Mouse (Mus musculus) ES-E14 (cell line): ENCODE data around the gene Bdp1. TPM values are rescaled to one million over a fixed set of nuclear protein-coding genes. Genes with fewer than 3 reads are reported as not detected.
"Not testable (repeated sequence)": the region's sequence is repeated elsewhere in the genome, so short reads cannot be mapped to it uniquely, and the experiment has no call there.

ENCODE experiments used
- DNase-seq: peaks from one replicate; pipeline ENCODE4 v3.0.0-alpha.2; 2013; ENCODE audit warnings: low read depth, low spot score
- H3K27ac ChIP-seq: 2 replicates; pipeline ENCODE4 v1.5.1; 2012; ENCODE audit warnings: low read depth, mild to moderate bottlenecking, low read length, moderate library complexity, mixed read lengths; ENCODE audit not compliant: poor library complexity, insufficient read depth, severe bottlenecking
- H3K36me3 ChIP-seq: 2 replicates; pipeline ENCODE4 v1.6.1; 2012; ENCODE audit warnings: mild to moderate bottlenecking, low read length, moderate library complexity, mixed read lengths; ENCODE audit not compliant: control insufficient read depth, poor library complexity, insufficient read depth, severe bottlenecking
- H3K4me1 ChIP-seq, 2 experiments: fragments of 150-350 bp in 1 of 2; sonication (generic) in 1 of 2; 2 replicates each; pipeline ENCODE4 v1.6.1; 2012; ENCODE audit warnings: low read length in 2 of 2, mild to moderate bottlenecking in 1 of 2, mixed read lengths in 1 of 2; ENCODE audit not compliant: control insufficient read depth in 2 of 2, insufficient read depth in 2 of 2, poor library complexity in 1 of 2
- H3K4me3 ChIP-seq, 2 experiments: fragments of 150-350 bp in 1 of 2; sonication (generic) in 1 of 2; 2 replicates each; pipeline ENCODE4 v1.5.1; 2012; ENCODE audit warnings: low read length in 2 of 2, low read depth in 1 of 2, mild to moderate bottlenecking in 1 of 2, mixed read lengths in 1 of 2; ENCODE audit not compliant: insufficient read depth in 1 of 2, poor library complexity in 1 of 2, severe bottlenecking in 1 of 2
- H3K9ac ChIP-seq: 2 replicates; pipeline ENCODE4 v1.6.1; 2012; ENCODE audit warnings: low read depth, mild to moderate bottlenecking, low read length, mixed read lengths; ENCODE audit not compliant: poor library complexity, insufficient read depth, severe bottlenecking
- H3K9me3 ChIP-seq: fragments of 150-350 bp; sonication (generic); 2 replicates; pipeline ENCODE4 v1.6.1; 2012; ENCODE audit warnings: low read depth, mild to moderate bottlenecking, low read length; ENCODE audit not compliant: control insufficient read depth, insufficient read depth
- CHD2 ChIP-seq: IDR thresholded peaks from 2 replicates; pipeline ENCODE4 v1.6.1; 2014; ENCODE audit warnings: mild to moderate bottlenecking, low read depth, low read length, inconsistent platforms
- HCFC1 ChIP-seq: IDR thresholded peaks from 2 replicates; pipeline ENCODE4 v1.6.1; 2012; ENCODE audit warnings: low read length, inconsistent platforms, borderline replicate concordance; ENCODE audit not compliant: insufficient read depth
- MAFK ChIP-seq: IDR thresholded peaks from 2 replicates; pipeline ENCODE4 v1.6.1; 2014; ENCODE audit warnings: mild to moderate bottlenecking, low read depth, low read length, inconsistent platforms; ENCODE audit not compliant: insufficient read depth
- ZC3H11A ChIP-seq: IDR thresholded peaks from 2 replicates; pipeline ENCODE4 v1.6.1; 2012; ENCODE audit warnings: low read depth, mild to moderate bottlenecking, inconsistent platforms, low read length, borderline replicate concordance
- ZNF384 ChIP-seq: IDR thresholded peaks from 2 replicates; pipeline ENCODE4 v1.6.1; 2012; ENCODE audit warnings: low read depth, low read length, inconsistent platforms
- in situ Hi-C, 2 experiments: fragments of 600-800 bp; cut with MboI; formaldehyde crosslinking; loops; one replicate each; pipeline ENCODE4 v1.15.1; 2025; ENCODE audit warnings: low sequenced_read_pairs in 2 of 2, inconsistent platforms in 1 of 2; ENCODE audit not compliant: unreplicated experiment in 2 of 2
- total RNA-seq: library from RNA; depleted of rRNA; stranded (reverse); fragments of 300-350 nt; gene quantifications from 2 replicates; pipeline ENCODE4 v1.2.3, GENCODE M21; 2012

Bdp1 gene
- total RNA-seq, 1 experiment = 32.9 TPM

DNA sequence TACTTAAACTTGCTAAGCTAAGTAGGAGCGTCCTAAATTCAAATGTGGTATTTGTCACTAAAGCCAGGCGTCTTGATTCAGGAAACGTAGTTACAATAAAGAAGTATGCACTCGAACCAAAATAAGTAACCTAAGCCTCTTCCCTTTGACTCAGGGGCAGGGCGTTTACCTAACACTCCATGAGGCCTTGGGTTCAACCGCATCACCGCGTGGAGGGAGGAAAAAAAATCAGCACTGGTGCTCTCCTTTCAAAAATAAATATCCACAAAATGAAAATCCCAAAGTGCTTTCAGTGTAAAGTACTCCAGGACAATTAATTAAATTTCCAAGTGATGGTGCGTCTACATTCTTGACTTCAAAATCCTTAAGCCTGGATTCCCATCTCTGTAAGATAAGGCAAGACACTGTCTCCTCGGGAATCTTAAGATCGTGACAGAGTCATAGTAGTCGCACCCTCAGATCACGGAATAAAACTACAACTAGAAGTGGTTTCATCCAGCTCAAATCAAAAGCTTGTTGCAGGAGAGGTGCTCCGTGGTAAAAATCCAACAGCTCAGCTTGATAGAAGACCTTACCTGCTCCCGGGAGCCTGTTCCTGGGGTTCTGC is 715 bp downstream of the Bdp1 start:
- peaks cover 0 to 2% of the 10 kb centered on the region in 2 experiments; a peak in 1 of 4 replicates for H3K4me1 ChIP-seq
- peak overlapping the region; percentile 97 for H3K9ac ChIP-seq
- TF ChIP-seq MAFK (no peak), ZNF384 (no peak), ZC3H11A (no peak)
- peak overlapping the region; percentile 85 to 94 for H3K4me3 ChIP-seq
- peaks cover 6% of the 10 kb centered on the region for H3K36me3 ChIP-seq
- no peaks in the 10 kb centered on the region for H3K9me3 ChIP-seq
- in situ Hi-C loops = no loop called here
- DNase-seq = no peak
- H3K27ac ChIP-seq = peak overlapping the region; percentile 74; the same call in 1 of the 2 replicates

- peak overlapping the region; percentile 32 for H3K9ac ChIP-seq
- TF ChIP-seq HCFC1 (no peak), MAFK (no peak), ZC3H11A (no peak), CHD2 (no peak), ZNF384 (no peak)
- H3K9me3 ChIP-seq = no peaks in the 10 kb centered on the region
- DNase-seq = no peak
- peaks cover 0 to 2% of the 10 kb centered on the region in 2 experiments; a peak in 1 of 4 replicates for H3K4me1 ChIP-seq
- no peak overlapping the region for H3K27ac ChIP-seq
- H3K36me3 ChIP-seq = peaks cover 14% of the 10 kb centered on the region
- in situ Hi-C loops = loop anchor here in 1 of 2 experiments (25.0 kb wide), 2 partner anchors 538 to 713 kb away; no protein-coding TSS in a partner anchor
- H3K4me3 ChIP-seq = no peak overlapping the region
Measured at GRCm38 (mm10) chr13:100098808-100099207, 5.1 kb downstream of the Bdp1 start.

- no peak for DNase-seq
Measured at GRCm38 (mm10) chr13:100071473-100071872, 32.4 kb downstream of the Bdp1 start.

GRCm38 (mm10) chr13:100067821-100068220 is 36.0 kb downstream of the Bdp1 start:
- Histone ChIP-seq H3K27ac (no peak overlapping the region), H3K36me3 (peaks cover 31% of the 10 kb centered on the region)
- in situ Hi-C loops = no loop called here

More at GRCm38 (mm10) chr13:100071473-100071872, 32.4 kb downstream of the Bdp1 start:
- H3K4me3 ChIP-seq = no peak overlapping the region
- H3K4me1 ChIP-seq = peaks cover 0 to 3% of the 10 kb centered on the region in 2 experiments; a peak in 1 of 4 replicates
- in situ Hi-C loops = no loop called here
- H3K9me3 ChIP-seq = no peaks in the 10 kb centered on the region
- H3K27ac ChIP-seq = no peak overlapping the region
- H3K9ac ChIP-seq = no peak overlapping the region
- no peak for TF ChIP-seq HCFC1
- TF ChIP-seq CHD2 = no peak
- no peak for TF ChIP-seq MAFK
- no peak for TF ChIP-seq ZNF384
- no peak for TF ChIP-seq ZC3H11A
- H3K36me3 ChIP-seq = peaks cover 21% of the 10 kb centered on the region

GRCm38 (mm10) chr13:100063936-100064335 is 39.9 kb downstream of the Bdp1 start:
- no peak overlapping the region for H3K9ac ChIP-seq
- no peak for DNase-seq
- no peak overlapping the region for H3K27ac ChIP-seq
- no peaks in the 10 kb centered on the region for H3K9me3 ChIP-seq
- no peak for TF ChIP-seq CHD2
- no peak for TF ChIP-seq ZNF384
- no peak for TF ChIP-seq ZC3H11A
- TF ChIP-seq HCFC1 = no peak
- no peak for TF ChIP-seq MAFK
- in situ Hi-C loops = no loop called here
- no peak overlapping the region for H3K4me3 ChIP-seq
- peaks cover 38% of the 10 kb centered on the region for H3K36me3 ChIP-seq
- no peaks in the 10 kb centered on the region for H3K4me1 ChIP-seq

More at GRCm38 (mm10) chr13:100067821-100068220, 36.0 kb downstream of the Bdp1 start:
- no peak for DNase-seq
- TF ChIP-seq ZC3H11A (no peak), CHD2 (no peak), ZNF384 (no peak), HCFC1 (no peak), MAFK (no peak)
- no peak overlapping the region for H3K9ac ChIP-seq
- no peak overlapping the region for H3K4me3 ChIP-seq
- H3K9me3 ChIP-seq = no peaks in the 10 kb centered on the region
- H3K4me1 ChIP-seq = peaks cover 0 to 3% of the 10 kb centered on the region in 2 experiments; a peak in 1 of 4 replicates

DNA sequence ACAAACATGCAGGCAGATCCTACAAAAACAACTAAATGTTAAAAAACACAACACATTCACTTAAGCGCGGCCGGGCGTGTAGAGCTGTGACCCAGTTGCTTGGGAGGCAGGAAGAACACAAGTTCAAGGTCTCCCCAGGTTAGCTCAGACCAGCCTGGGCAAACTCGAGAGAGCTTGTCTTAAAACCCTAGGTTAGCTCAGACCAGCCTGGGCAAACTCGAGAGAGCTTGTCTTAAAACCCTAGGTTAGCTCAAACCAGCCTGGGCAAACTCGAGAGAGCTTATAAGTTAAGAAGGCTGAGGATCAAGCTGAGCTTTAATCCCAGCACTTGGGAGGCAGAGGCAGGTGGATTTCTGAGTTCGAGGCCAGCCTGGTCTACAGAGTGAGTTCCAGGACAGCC is 46.1 kb downstream of the Bdp1 start:
- H3K36me3 ChIP-seq = peaks cover 31% of the 10 kb centered on the region
- H3K9ac ChIP-seq, H3K4me3 ChIP-seq, H3K9me3 ChIP-seq, H3K4me1 ChIP-seq, DNase-seq, in situ Hi-C loops, H3K27ac ChIP-seq: not testable (repeated sequence)
